Mouse (Mus musculus): ENCODE measurements around the gene Usp48.

Gene Usp48

GRCm38 (mm10) chr4:137609702-137610101, 16.1 kb downstream of the Usp48 start:
- DNase-seq = no peak

- DNase-seq = no peak
Observed at GRCm38 (mm10) chr4:137610256-137610655, 16.7 kb downstream of the Usp48 start.

- no peak for DNase-seq
Observed at GRCm38 (mm10) chr4:137622847-137623246, 29.3 kb downstream of the Usp48 start.

- DNase-seq = no peak
Observed at GRCm38 (mm10) chr4:137627476-137628235, 34.1 kb downstream of the Usp48 start.

GRCm38 (mm10) chr4:137628400-137628799, 34.8 kb downstream of the Usp48 start:
- no peak for DNase-seq

GRCm38 (mm10) chr4:137629354-137629753, 35.8 kb downstream of the Usp48 start:
- DNase-seq = no peak

GRCm38 (mm10) chr4:137630153-137630552, 36.6 kb downstream of the Usp48 start:
- no peak for DNase-seq

- DNase-seq = no peak
Observed at GRCm38 (mm10) chr4:137631596-137631995, 38.0 kb downstream of the Usp48 start.

GRCm38 (mm10) chr4:137633394-137633793, 39.8 kb downstream of the Usp48 start:
- DNase-seq = no peak

- DNase-seq = no peak
Observed at GRCm38 (mm10) chr4:137636597-137636996, 43.0 kb downstream of the Usp48 start.

- peak in 1 of 2 experiments; percentile 37 for DNase-seq
Observed at GRCm38 (mm10) chr4:137641556-137641955, 48.0 kb downstream of the Usp48 start.

GRCm38 (mm10) chr4:137642101-137642500, 48.5 kb downstream of the Usp48 start:
- no peak for DNase-seq

GRCm38 (mm10) chr4:137643459-137643858, 49.9 kb downstream of the Usp48 start:
- DNase-seq = no peak

GRCm38 (mm10) chr4:137646262-137646661, 52.7 kb downstream of the Usp48 start:
- DNase-seq = no peak

- DNase-seq = no peak
Observed at GRCm38 (mm10) chr4:137647648-137648047, 54.1 kb downstream of the Usp48 start.

GRCm38 (mm10) chr4:137648230-137648629, 54.7 kb downstream of the Usp48 start:
- DNase-seq = no peak

- no peak for DNase-seq
Observed at GRCm38 (mm10) chr4:137650912-137651311, 57.4 kb downstream of the Usp48 start.

- no peak for DNase-seq
Observed at GRCm38 (mm10) chr4:137652835-137653346, 59.3 kb downstream of the Usp48 start.

- no peak for DNase-seq
Observed at GRCm38 (mm10) chr4:137655241-137656031, 61.9 kb downstream of the Usp48 start.

- no peak for DNase-seq
Observed at GRCm38 (mm10) chr4:137657674-137658073, 64.1 kb downstream of the Usp48 start.

- DNase-seq = no peak
Observed at GRCm38 (mm10) chr4:137659541-137659940, 66.0 kb downstream of the Usp48 start.

GRCm38 (mm10) chr4:137660364-137661077, 67.0 kb downstream of the Usp48 start:
- DNase-seq = peak; percentile 24 to 35

- DNase-seq = peak in 1 of 2 experiments; percentile 50
Observed at GRCm38 (mm10) chr4:137661078-137661450, 67.5 kb downstream of the Usp48 start.

Data from cerebellum, adult 18-20 months (tissue).